Mouse (Mus musculus) layer of hippocampus, adult 18-20 months (tissue): ENCODE results near the gene Pramel1. TPM values are rescaled to one million over a fixed set of nuclear protein-coding genes. Genes with fewer than 3 reads are reported as not detected.
"Not testable (repeated sequence)": the region's sequence is repeated elsewhere in the genome, so short reads cannot be mapped to it uniquely, and the experiment has no call there.

Experiments used
- DNase-seq, 2 experiments: peaks; one replicate each; pipeline ENCODE4 v3.0.0; 2022; ENCODE audit warnings: low spot score in 2 of 2
- long read RNA-seq: library from polyadenylated mRNA; stranded (forward); transcript quantifications from one replicate; pipeline ENCODE4 v2.0.0, GENCODE M21; 2021
- total RNA-seq, 2 experiments: library from RNA; stranded (reverse); gene quantifications; 2 replicates each; pipeline ENCODE4 v1.2.3; 2021

The Pramel1 gene
- total RNA-seq, result not detected
- long read RNA-seq, result 0 reads

DNA sequence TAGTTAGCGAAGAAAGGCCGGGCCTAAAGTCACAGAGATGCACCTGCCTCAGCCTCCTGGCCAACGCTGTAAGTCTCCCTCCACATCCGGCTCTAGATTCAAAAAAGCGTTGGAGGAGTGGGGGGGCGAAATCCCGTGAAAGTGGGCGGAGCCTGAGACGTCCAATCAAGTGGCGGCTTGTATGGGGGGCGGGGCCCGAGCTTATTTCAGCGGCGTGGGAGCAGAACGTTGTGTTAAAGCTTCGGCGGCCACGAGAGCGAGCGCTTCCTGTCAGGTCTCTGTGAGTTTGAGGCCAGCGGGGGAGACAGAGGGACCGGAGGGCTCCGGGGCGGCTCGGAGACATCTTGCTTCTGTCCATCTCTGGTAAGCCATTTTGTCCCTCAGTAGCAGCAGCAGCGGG lies at the start of gene Pramel1:
Gene Pramel1 (plus strand): TSS at position 248 of the 400 bp plus-strand sequence.
- no peak for DNase-seq

- not testable (repeated sequence) for DNase-seq
Measured at GRCm38 (mm10) chr4:143345491-143345890, 48.7 kb upstream of the Pramel1 start.

DNA sequence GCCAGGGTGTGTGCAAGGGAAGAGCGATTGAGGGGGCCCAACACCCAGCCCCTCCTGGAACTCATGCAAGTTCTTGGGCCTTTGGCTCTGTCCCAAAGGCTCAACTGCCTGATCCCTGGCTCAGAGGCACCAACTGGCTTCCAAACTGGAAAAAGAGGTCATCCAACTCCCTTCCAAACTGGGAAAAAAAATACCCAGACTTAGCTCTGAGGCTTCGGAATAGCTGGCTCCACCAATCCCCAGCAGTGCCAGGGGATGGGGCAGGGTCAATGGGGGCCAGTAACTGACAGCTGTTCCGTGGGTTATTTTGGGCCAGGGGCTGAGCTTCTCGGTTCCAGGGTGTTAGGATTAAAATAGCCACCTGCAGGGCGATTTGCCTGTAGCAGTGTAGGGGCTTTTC lies 45.5 kb upstream of the Pramel1 start:
- DNase-seq, result peak in 1 of 2 experiments; percentile 3

GRCm38 (mm10) chr4:143349484-143349906 lies 44.7 kb upstream of the Pramel1 start, which contains the start of gene Lrrc38:
Gene Lrrc38 (plus strand): TSS chr4:143349757.
- DNase-seq, result no peak

- no peak for DNase-seq
Measured at GRCm38 (mm10) chr4:143350047-143351015, 43.9 kb upstream of the Pramel1 start.

DNA sequence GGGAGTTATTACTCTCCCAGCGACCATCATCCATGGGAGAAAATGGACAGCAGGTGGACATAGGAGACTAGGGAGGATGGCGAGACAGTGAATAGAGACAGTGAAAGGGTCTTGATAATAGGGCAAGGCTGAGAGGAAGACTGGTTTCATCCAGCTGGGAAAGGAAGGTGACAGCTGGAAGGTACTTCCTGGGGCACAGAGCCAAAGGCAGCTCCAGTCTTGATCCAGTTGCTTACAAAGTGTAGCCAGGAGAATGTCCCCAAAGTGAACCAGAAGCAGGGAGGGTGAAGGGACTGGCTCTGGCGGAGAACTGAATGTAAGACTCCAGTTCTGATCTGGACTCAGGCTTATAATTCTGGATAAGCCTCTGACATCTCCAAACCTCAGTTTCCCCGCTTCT lies 41.9 kb upstream of the Pramel1 start:
- DNase-seq, result no peak

GRCm38 (mm10) chr4:143361520-143361919 lies 32.7 kb upstream of the Pramel1 start:
- no peak for DNase-seq

- no peak for DNase-seq
Measured at GRCm38 (mm10) chr4:143366415-143367041, 27.7 kb upstream of the Pramel1 start.

DNA sequence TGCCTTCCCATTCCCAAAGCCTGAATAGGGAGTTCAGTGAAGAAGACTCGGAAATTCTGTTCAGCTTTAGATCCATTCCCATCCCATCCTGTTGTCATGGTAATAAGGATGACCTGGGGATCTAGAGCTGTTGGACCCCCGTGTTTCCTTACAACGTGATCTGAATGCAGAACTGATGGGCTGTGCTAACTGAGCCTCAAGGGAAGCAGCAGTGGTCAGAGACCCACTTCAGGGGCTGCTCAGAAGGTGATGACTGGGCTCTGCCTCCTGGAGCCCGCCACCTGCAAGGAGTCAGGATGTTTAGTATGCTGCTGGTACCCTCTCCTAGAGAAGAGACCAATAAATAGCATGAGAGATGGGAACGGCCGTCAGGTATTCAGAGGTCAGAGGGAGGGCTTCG lies 14.7 kb upstream of the Pramel1 start:
- DNase-seq, result no peak

GRCm38 (mm10) chr4:143379931-143380715 lies 14.1 kb upstream of the Pramel1 start:
- peak in 1 of 2 experiments; percentile 21 for DNase-seq

DNA sequence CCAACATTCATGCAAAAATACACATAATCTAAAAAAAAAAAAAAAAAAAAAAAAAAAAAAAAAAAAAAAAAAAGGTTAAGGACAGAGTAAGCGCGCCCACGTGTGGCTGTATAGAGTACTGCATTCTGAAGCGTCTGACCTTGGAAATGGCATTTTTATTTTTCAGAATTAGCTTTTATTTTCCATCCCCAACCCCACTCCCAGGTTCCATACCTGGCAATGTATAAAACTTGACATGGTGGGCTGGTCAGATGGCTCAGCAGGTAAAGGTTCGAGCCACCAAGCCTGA lies 13.6 kb upstream of the Pramel1 start:
- peak in 1 of 2 experiments; percentile 21 for DNase-seq

DNA sequence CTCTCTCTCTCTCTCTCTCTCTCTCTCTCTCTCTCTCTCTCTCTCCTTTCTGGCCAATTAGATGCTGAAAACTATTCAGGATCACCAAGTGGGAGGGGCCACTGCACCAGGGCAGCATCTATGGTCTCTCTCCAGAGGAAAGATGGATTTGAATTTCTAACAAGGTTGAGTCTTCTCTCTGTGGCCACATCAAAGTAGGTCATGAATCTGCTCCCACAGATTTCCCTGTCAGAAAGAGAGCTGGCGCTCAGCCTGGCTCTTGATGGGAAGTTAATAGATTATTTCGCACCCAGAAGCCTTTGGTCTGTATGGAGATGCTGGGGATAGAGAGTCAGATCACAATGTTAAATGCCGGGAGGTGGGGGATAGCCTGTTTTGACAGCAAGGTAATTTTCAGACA lies 12.1 kb upstream of the Pramel1 start:
- no peak for DNase-seq

GRCm38 (mm10) chr4:143383646-143384045 lies 10.6 kb upstream of the Pramel1 start:
- no peak for DNase-seq

- peak in 1 of 2 experiments; percentile 25 for DNase-seq
Measured at GRCm38 (mm10) chr4:143388955-143389702, 5.1 kb upstream of the Pramel1 start.

- peak in 1 of 2 experiments; percentile 4 for DNase-seq
Measured at GRCm38 (mm10) chr4:143411566-143412218, 17.5 kb downstream of the Pramel1 start.

- DNase-seq, result peak; percentile 88 to 95
Measured at GRCm38 (mm10) chr4:143412219-143413092, 18.2 kb downstream of the Pramel1 start, which contains the start of gene Pramef8. Gene Pramef8 (plus strand): TSS chr4:143412426.

- no peak for DNase-seq
Measured at GRCm38 (mm10) chr4:143413621-143414020, 19.4 kb downstream of the Pramel1 start.

DNA sequence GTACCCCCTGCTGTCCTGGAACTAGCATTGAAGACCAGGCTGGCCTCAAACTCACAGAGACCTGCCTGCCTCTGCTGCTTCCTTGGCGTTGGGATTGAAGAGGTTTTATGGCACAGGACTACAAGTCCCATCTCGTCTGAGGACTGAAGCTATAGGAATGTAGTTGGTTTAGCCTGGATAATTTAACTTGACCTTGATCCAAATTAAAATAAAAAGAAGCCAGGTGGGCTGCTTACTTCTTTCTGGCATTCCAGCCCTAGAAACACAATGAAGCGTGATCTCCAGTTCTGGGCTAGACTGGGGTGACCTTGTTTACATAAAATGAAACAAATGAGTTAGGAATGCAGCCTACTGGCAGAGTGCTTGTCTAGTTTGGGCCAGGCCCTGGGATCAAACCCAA lies 19.9 kb downstream of the Pramel1 start:
- no peak for DNase-seq

DNA sequence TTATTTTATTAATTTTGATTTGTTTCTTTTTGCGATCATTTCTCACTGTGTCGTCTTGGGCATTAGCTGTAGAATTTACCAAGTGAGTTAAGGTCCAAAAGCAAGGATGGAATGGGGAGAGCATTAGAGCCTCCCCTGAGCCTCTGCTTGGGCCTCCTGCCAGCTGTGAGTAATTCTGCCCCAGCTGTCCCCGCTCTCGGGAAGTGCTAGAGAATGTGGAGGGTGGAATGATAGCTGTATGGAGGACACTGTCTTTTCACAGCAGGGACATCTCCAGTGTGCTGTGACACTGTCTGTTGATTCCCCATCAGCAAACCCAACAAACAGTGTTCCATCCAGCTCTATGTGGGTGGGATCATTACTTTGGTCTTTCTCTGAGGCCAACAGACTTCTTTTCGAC lies 32.5 kb downstream of the Pramel1 start:
- DNase-seq, result not testable (repeated sequence)
